Mouse (Mus musculus) cortical plate, adult 2 months (tissue): ENCODE data around the gene Cox8b. TPM values are rescaled to one million over a fixed set of nuclear protein-coding genes. Genes with fewer than 3 reads are reported as not detected.

Experiments
- H3K27ac ChIP-seq: fragments of 200-500 bp; 2 replicates; pipeline ENCODE4 v1.5.1; 2012; ENCODE audit warnings: low read length, control low read depth, inconsistent platforms; ENCODE audit not compliant: insufficient read depth
- H3K4me1 ChIP-seq: fragments of 200-500 bp; 2 replicates; pipeline ENCODE4 v1.6.1; 2011; ENCODE audit warnings: low read length; ENCODE audit not compliant: control insufficient read depth, insufficient read depth
- H3K4me3 ChIP-seq: fragments of 200-500 bp; 2 replicates; pipeline ENCODE4 v1.5.1; 2011; ENCODE audit warnings: mild to moderate bottlenecking, low read length, control low read depth; ENCODE audit not compliant: insufficient read depth
- CTCF ChIP-seq: fragments of 200-500 bp; IDR thresholded peaks from 2 replicates; pipeline ENCODE4 v1.5.1; 2011; ENCODE audit warnings: mild to moderate bottlenecking, control low read depth, low read length; ENCODE audit not compliant: insufficient read depth; ENCODE audit errors: extremely low read depth
- POLR2A ChIP-seq: fragments of 200-500 bp; IDR thresholded peaks from 2 replicates; pipeline ENCODE4 v1.6.1; 2011; ENCODE audit warnings: mild to moderate bottlenecking, low read length, control low read depth; ENCODE audit not compliant: insufficient read depth; ENCODE audit errors: extremely low read depth
- polyA plus RNA-seq: library from polyadenylated mRNA; depleted of rRNA; stranded (reverse); fragments of >200 nt; gene quantifications from 2 replicates; pipeline ENCODE4 v1.2.3, GENCODE M21; 2012

Gene Cox8b
- polyA plus RNA-seq, 1 experiment = 1.3 TPM

GRCm38 (mm10) chr7:140879355-140879754, 20.9 kb downstream of the Cox8b start:
- Histone ChIP-seq H3K4me3 (no peak overlapping the region), H3K4me1 (peaks cover 2% of the 10 kb centered on the region; the same call in 1 of the 2 replicates), H3K27ac (no peak overlapping the region)
- TF ChIP-seq CTCF = no peak
- no peak for TF ChIP-seq POLR2A

GRCm38 (mm10) chr7:140877364-140877763, 22.9 kb downstream of the Cox8b start:
- TF ChIP-seq POLR2A = no peak
- TF ChIP-seq CTCF = no peak
- no peaks in the 10 kb centered on the region for H3K4me1 ChIP-seq
- no peak overlapping the region for H3K4me3 ChIP-seq
- H3K27ac ChIP-seq = no peak overlapping the region

GRCm38 (mm10) chr7:140874224-140874623, 26.0 kb downstream of the Cox8b start:
- Histone ChIP-seq H3K27ac (no peak overlapping the region), H3K4me3 (no peak overlapping the region), H3K4me1 (no peaks in the 10 kb centered on the region)
- TF ChIP-seq CTCF (no peak), POLR2A (no peak)

GRCm38 (mm10) chr7:140864761-140865160, 35.5 kb downstream of the Cox8b start:
- no peak overlapping the region for H3K27ac ChIP-seq
- no peak overlapping the region for H3K4me3 ChIP-seq
- H3K4me1 ChIP-seq = no peaks in the 10 kb centered on the region
- TF ChIP-seq POLR2A (peak; percentile 41; the same call in 1 of the 2 replicates), CTCF (no peak)

- no peak for TF ChIP-seq CTCF
- TF ChIP-seq POLR2A = no peak
- Histone ChIP-seq H3K4me3 (no peak overlapping the region), H3K4me1 (peaks cover 4% of the 10 kb centered on the region), H3K27ac (no peak overlapping the region)
Observed at GRCm38 (mm10) chr7:140860728-140861127, 39.5 kb downstream of the Cox8b start.

- peaks cover 6% of the 10 kb centered on the region for H3K4me1 ChIP-seq
- H3K27ac ChIP-seq = no peak overlapping the region
- no peak overlapping the region for H3K4me3 ChIP-seq
- TF ChIP-seq POLR2A = no peak
- TF ChIP-seq CTCF = no peak
Observed at GRCm38 (mm10) chr7:140859997-140860396, 40.2 kb downstream of the Cox8b start.

- Histone ChIP-seq H3K4me1 (peaks cover 8% of the 10 kb centered on the region), H3K4me3 (peak overlapping the region; percentile 87), H3K27ac (no peak overlapping the region)
- TF ChIP-seq POLR2A = no peak
- TF ChIP-seq CTCF = no peak
Observed at GRCm38 (mm10) chr7:140858746-140859145, 41.5 kb downstream of the Cox8b start.

- TF ChIP-seq POLR2A = no peak; the same call in 1 of the 2 replicates
- TF ChIP-seq CTCF = no peak
- H3K4me3 ChIP-seq = peak within 1 kb of the TSS; percentile 87
Observed at GRCm38 (mm10) chr7:140857550-140858505, 42.4 kb downstream of the Cox8b start, which contains the start of gene Bet1l. TSS of gene Bet1l (minus strand) at chr7:140857577.

GRCm38 (mm10) chr7:140856785-140857549, 43.3 kb downstream of the Cox8b start, which contains the start of gene Ric8a:
TSS of gene Ric8a (plus strand) at chr7:140856957.
- peak within 1 kb of the TSS; percentile 88 for H3K27ac ChIP-seq
- TF ChIP-seq POLR2A (peak; percentile 64; the same call in 1 of the 2 replicates), CTCF (no peak)
- H3K4me1 ChIP-seq = peaks cover 8% of the 10 kb centered on the region
- H3K4me3 ChIP-seq = peak within 1 kb of the TSS; percentile 87

More at GRCm38 (mm10) chr7:140857550-140858505, 42.4 kb downstream of the Cox8b start, which contains the start of gene Bet1l:
- Histone ChIP-seq H3K27ac (peak within 1 kb of the TSS; percentile 88), H3K4me1 (peaks cover 8% of the 10 kb centered on the region)
